ENCODE assay signal across 7 mouse cellular contexts in genomic region chr1:60534932-60535331, GRCm38 (mm10). TPM values are rescaled to one million over a fixed set of nuclear protein-coding genes. Genes with fewer than 3 reads are reported as not detected.
DNase-seq lines count a peak whose midpoint lies in the region; ATAC-seq and TF ChIP-seq lines count a peak whose summit lies in the region.

No protein-coding gene starts in this region.

- no peak overlapping the region for H3K4me2 ChIP-seq in kidney, embryonic 15.5 days
- no peak overlapping the region for H3K4me2 ChIP-seq in lung, postnatal 0 days (replicated peaks; ENCODE audit: low read depth, low read length)
- H3K4me2 ChIP-seq in forebrain, embryonic 11.5 days (ENCODE audit: low read depth, low read length, severe bottlenecking) = no peak overlapping the region

- TF ChIP-seq CTCF in G1E (IDR thresholded peaks at IDR 0.05; ENCODE audit: low read depth, low read length) = peak; percentile 41
- peak; percentile 57 for TF ChIP-seq CTCF in lung, postnatal 0 days (IDR thresholded peaks at IDR 0.05)

- peaks cover 14% of the 10 kb centered on the region for H3K36me3 ChIP-seq in kidney, embryonic 15.5 days
- no peaks in the 10 kb centered on the region for H3K36me3 ChIP-seq in G1E (replicated peaks)
- H3K36me3 ChIP-seq in lung, postnatal 0 days (ENCODE audit: insufficient read depth, low read length) = peaks cover 13% of the 10 kb centered on the region; the same call in 1 of the 2 replicates
- H3K36me3 ChIP-seq in forebrain, embryonic 11.5 days (ENCODE audit: control insufficient read depth, insufficient read depth, low read length) = no peaks in the 10 kb centered on the region

- H3K27ac ChIP-seq in kidney, embryonic 15.5 days = no peak overlapping the region
- no peak overlapping the region for H3K27ac ChIP-seq in lung, postnatal 0 days (ENCODE audit: low read length)
- no peak overlapping the region for H3K27ac ChIP-seq in forebrain, embryonic 11.5 days (ENCODE audit: low read depth, low read length)

- 96% methylated on average over 2 of the region's 2 CpGs for WGBS in kidney, embryonic 15.5 days
- WGBS in lung, postnatal 0 days = 92% methylated on average over 2 of the region's 2 CpGs
- 85% methylated on average over 2 of the region's 2 CpGs for WGBS in forebrain, embryonic 11.5 days

- TF ChIP-seq EP300 in lung, postnatal 0 days (IDR thresholded peaks at IDR 0.05) = no peak

- DNase-seq in kidney, adult 11 months = peak; percentile 15
- peak; percentile 8 for DNase-seq in G1E (ENCODE audit: low spot score)
- DNase-seq in c-Kit-positive CD71-positive TER-119-positive erythroid progenitor cells, embryonic 14.5 days (ENCODE audit: low spot score) = peak; percentile 31
- DNase-seq in lung, postnatal 0 days (ENCODE audit: low spot score) = no peak
- DNase-seq in thymus, postnatal 4 days = peak; percentile 70
- no peak for DNase-seq in forebrain, embryonic 11.5 days (ENCODE audit: low spot score)

- no peaks in the 10 kb centered on the region for H3K9me3 ChIP-seq in kidney, embryonic 15.5 days (replicated peaks)
- H3K9me3 ChIP-seq in G1E (replicated peaks) = no peaks in the 10 kb centered on the region
- H3K9me3 ChIP-seq in lung, postnatal 0 days (ENCODE audit: low read length) = no peaks in the 10 kb centered on the region
- H3K9me3 ChIP-seq in forebrain, embryonic 11.5 days (ENCODE audit: control insufficient read depth, low read length) = no peaks in the 10 kb centered on the region

- no peak overlapping the region for H3K4me3 ChIP-seq in kidney, embryonic 15.5 days (replicated peaks)
- H3K4me3 ChIP-seq in G1E (ENCODE audit: low read depth, low read length) = no peak overlapping the region
- H3K4me3 ChIP-seq in lung, postnatal 0 days (ENCODE audit: low read depth, low read length) = no peak overlapping the region
- no peak overlapping the region for H3K4me3 ChIP-seq in forebrain, embryonic 11.5 days (ENCODE audit: low read depth, low read length)

- H3K4me1 ChIP-seq in kidney, embryonic 15.5 days = no peaks in the 10 kb centered on the region
- H3K4me1 ChIP-seq in G1E (ENCODE audit: insufficient read depth, low read depth, low read length) = no peaks in the 10 kb centered on the region
- no peaks in the 10 kb centered on the region for H3K4me1 ChIP-seq in lung, postnatal 0 days (ENCODE audit: insufficient read depth, low read depth, low read length)
- H3K4me1 ChIP-seq in forebrain, embryonic 11.5 days (replicated peaks; ENCODE audit: control insufficient read depth, insufficient read depth, low read length) = no peaks in the 10 kb centered on the region

- no peaks in the 10 kb centered on the region for H3K27me3 ChIP-seq in kidney, embryonic 15.5 days
- peaks cover 2% of the 10 kb centered on the region; the same call in 1 of the 2 replicates for H3K27me3 ChIP-seq in G1E (ENCODE audit: insufficient read depth, low read length)
- no peaks in the 10 kb centered on the region for H3K27me3 ChIP-seq in lung, postnatal 0 days (replicated peaks; ENCODE audit: insufficient read depth, low read length)
- no peaks in the 10 kb centered on the region for H3K27me3 ChIP-seq in forebrain, embryonic 11.5 days (ENCODE audit: control insufficient read depth, insufficient read depth, low read length)

- H3K9ac ChIP-seq in kidney, embryonic 15.5 days = no peak overlapping the region
- no peak overlapping the region for H3K9ac ChIP-seq in lung, postnatal 0 days (replicated peaks; ENCODE audit: low read depth)
- no peak overlapping the region for H3K9ac ChIP-seq in forebrain, embryonic 11.5 days (ENCODE audit: low read length)

- ATAC-seq in kidney, embryonic 15.5 days (replicated peaks; ENCODE audit: low FRiP score) = no peak
- no peak; the same call in 1 of the 2 replicates for ATAC-seq in G1E (ENCODE audit: extremely low read depth, insufficient number of reproducible peaks, low FRiP score, poor library complexity, severe bottlenecking)
- no peak for ATAC-seq in lung, postnatal 0 days
- no peak for ATAC-seq in forebrain, embryonic 11.5 days (replicated peaks; ENCODE audit: low FRiP score)

RNA-seq across cellular contexts. Expression of gene Raph1, which starts 32.0 kb away (rescaled TPM):
- 35.1 and 36.4 TPM in 2 replicates for polyA plus RNA-seq in kidney, embryonic 15.5 days (2015; fragmentation: Nextera tagmentation; extraction: Ambion mirVana)
- total RNA-seq in G1E (2014; fragmentation: Nextera tagmentation) (0.19 TPM in 1 of 2 replicates, not detected in the other), G1E (2017) (0.23 and 0.49 TPM in 2 replicates)
- 0.01 TPM in 1 of 2 replicates, not detected in the other for polyA plus RNA-seq in G1E (2012)
- 23.6 and 32.6 TPM in 2 replicates for polyA plus RNA-seq in lung, postnatal 0 days (2015; fragmentation: Nextera tagmentation; extraction: Ambion mirVana)
- polyA plus RNA-seq in forebrain, embryonic 11.5 days (2014; fragmentation: Nextera tagmentation; extraction: Ambion mirVana) = 24.0 and 25.1 TPM in 2 replicates

Comparison
In these comparisons a context has a peak if more than half of its experiments do, and no peak if none do; other contexts are left out.
1. DNase-seq: peak in kidney, adult 11 months (single experiment), G1E (single experiment), c-Kit-positive CD71-positive TER-119-positive erythroid progenitor cells, embryonic 14.5 days (single experiment) and thymus, postnatal 4 days (single experiment); none in lung, postnatal 0 days (single experiment) and forebrain, embryonic 11.5 days (single experiment).
2. RNA of gene Raph1, which starts 32.0 kb away (polyA plus RNA-seq): 35.1 to 36.4 TPM in kidney, embryonic 15.5 days, 24.0 to 25.1 TPM in forebrain, embryonic 11.5 days and 23.6 to 32.6 TPM in lung, postnatal 0 days; 0.01 TPM in G1E; every median in the first group is over 10 times any median in the second.